Mouse (Mus musculus) heart, adult 2 months (tissue): Measurements from ENCODE around the gene Lcn8. TPM values are rescaled to one million over a fixed set of nuclear protein-coding genes. Genes with fewer than 3 reads are reported as not detected.

Source experiments
- DNase-seq, 2 experiments: peaks; one replicate each; pipeline ENCODE4 v3.0.0; 2021
- H3K27ac ChIP-seq: fragments of 200-600 bp; 2 replicates; pipeline ENCODE4 v1.8.1; 2022
- H3K27me3 ChIP-seq: fragments of 200-500 bp; 2 replicates; pipeline ENCODE4 v1.6.1; 2012; ENCODE audit warnings: mild to moderate bottlenecking, low read length, inconsistent platforms, mixed read lengths; ENCODE audit not compliant: control insufficient read depth, insufficient read depth
- H3K36me3 ChIP-seq: fragments of 200-500 bp; 2 replicates; pipeline ENCODE4 v1.6.1; 2012; ENCODE audit warnings: low read length, inconsistent platforms; ENCODE audit not compliant: control insufficient read depth, insufficient read depth
- H3K4me1 ChIP-seq: fragments of 200-500 bp; 2 replicates; pipeline ENCODE4 v1.6.1; 2011; ENCODE audit warnings: low read length; ENCODE audit not compliant: control insufficient read depth, insufficient read depth
- H3K4me3 ChIP-seq: fragments of 200-600 bp; 2 replicates; pipeline ENCODE4 v1.8.1; 2022
- H3K79me2 ChIP-seq: fragments of 200-500 bp; replicated peaks from 2 replicates; pipeline ENCODE4 v1.6.1; 2012; ENCODE audit warnings: mild to moderate bottlenecking, inconsistent platforms, low read length, moderate library complexity, mixed read lengths; ENCODE audit not compliant: control insufficient read depth, insufficient read depth
- H3K9ac ChIP-seq: fragments of 200-500 bp; 2 replicates; pipeline ENCODE4 v1.6.1; 2012; ENCODE audit warnings: low read depth, mild to moderate bottlenecking, control low read depth, inconsistent platforms, low read length, mixed read lengths
- CTCF ChIP-seq: fragments of 200-600 bp; IDR thresholded peaks from 2 replicates; pipeline ENCODE4 v1.8.1; 2022; ENCODE audit warnings: antibody characterized with exemption, mild to moderate bottlenecking, moderate library complexity
- EP300 ChIP-seq: fragments of 200-500 bp; IDR thresholded peaks from 2 replicates; pipeline ENCODE4 v1.6.1; 2011; ENCODE audit warnings: low read depth, low read length, control low read depth; ENCODE audit not compliant: insufficient read depth
- POLR2A ChIP-seq: fragments of 200-500 bp; IDR thresholded peaks from 2 replicates; pipeline ENCODE4 v1.6.1; 2011; ENCODE audit warnings: mild to moderate bottlenecking, low read depth, low read length, control low read depth; ENCODE audit not compliant: insufficient read depth
- WGBS: fragments of 180-500 bp; shearing (Covaris S2); methylation state at CpG from one replicate; pipeline ENCODE4 v1.1.7; 2018; 5-methylcytosine and 5-hydroxymethylcytosine counted together
- intact Hi-C: fragments of 180-260 bp; cut with DNase I; formaldehyde crosslinking; loops from one replicate; pipeline ENCODE4 v1.15.1; 2025
- polyA plus RNA-seq: library from polyadenylated mRNA; depleted of rRNA; stranded (reverse); fragments of >200 nt; gene quantifications from 2 replicates; pipeline ENCODE4 v1.2.3, GENCODE M21; 2012
- total RNA-seq, 2 experiments: library from RNA; stranded (reverse); gene quantifications; 2 replicates each; pipeline ENCODE4 v1.2.3; 2021

The Lcn8 gene
- total and polyA plus RNA-seq, 3 experiments: 0.20 to 1.2 (median 0.98) TPM

- TF ChIP-seq EP300 (peak; percentile 58), CTCF (no peak)
- 53% methylated on average over 8 of the region's 8 CpGs for WGBS
Measured at GRCm38 (mm10) chr2:25660279-25660678, 7.4 kb downstream of the Lcn8 start.

GRCm38 (mm10) chr2:25661245-25661970 is 8.5 kb downstream of the Lcn8 start:
- Histone ChIP-seq H3K4me3 (no peak overlapping the region), H3K36me3 (no peaks in the 10 kb centered on the region), H3K79me2 (no peaks in the 10 kb centered on the region), H3K4me1 (peaks cover 6% of the 10 kb centered on the region; the same call in 1 of the 2 replicates), H3K27ac (no peak overlapping the region), H3K9ac (no peak overlapping the region), H3K27me3 (no peaks in the 10 kb centered on the region)
- intact Hi-C loops: no loop called here
- TF ChIP-seq CTCF (no peak), EP300 (no peak), POLR2A (no peak)
- DNase-seq: no peak
- 60% methylated on average over 6 of the region's 6 CpGs for WGBS

More at GRCm38 (mm10) chr2:25660279-25660678, 7.4 kb downstream of the Lcn8 start:
- Histone ChIP-seq H3K36me3 (no peaks in the 10 kb centered on the region), H3K27me3 (no peaks in the 10 kb centered on the region), H3K27ac (peak overlapping the region; percentile 12; the same call in 1 of the 2 replicates), H3K4me3 (no peak overlapping the region), H3K4me1 (peaks cover 6% of the 10 kb centered on the region; the same call in 1 of the 2 replicates), H3K79me2 (no peaks in the 10 kb centered on the region), H3K9ac (no peak overlapping the region)
- peak in 1 of 2 experiments; percentile 45 for DNase-seq
- intact Hi-C loops: no loop called here

GRCm38 (mm10) chr2:25663511-25663910 is 10.6 kb downstream of the Lcn8 start:
- 60% methylated on average over 1 of the region's 1 CpGs for WGBS
- Histone ChIP-seq H3K4me3 (no peak overlapping the region), H3K36me3 (no peaks in the 10 kb centered on the region), H3K79me2 (no peaks in the 10 kb centered on the region), H3K9ac (no peak overlapping the region), H3K27me3 (no peaks in the 10 kb centered on the region), H3K27ac (no peak overlapping the region), H3K4me1 (peaks cover 3% of the 10 kb centered on the region; the same call in 1 of the 2 replicates)
- DNase-seq: peak; percentile 27 to 46
- peak; percentile 72 for TF ChIP-seq CTCF
- no peak for TF ChIP-seq POLR2A
- intact Hi-C loops: no loop called here

- no peak overlapping the region for H3K27ac ChIP-seq
- intact Hi-C loops: no loop called here
- WGBS: 84% methylated on average over 5 of the region's 5 CpGs
- H3K4me1 ChIP-seq: peaks cover 3% of the 10 kb centered on the region; the same call in 1 of the 2 replicates
- H3K79me2 ChIP-seq: no peaks in the 10 kb centered on the region
- no peak for TF ChIP-seq EP300
- no peaks in the 10 kb centered on the region for H3K27me3 ChIP-seq
- H3K9ac ChIP-seq: no peak overlapping the region
- no peaks in the 10 kb centered on the region for H3K36me3 ChIP-seq
- no peak for DNase-seq
- no peak overlapping the region for H3K4me3 ChIP-seq
Measured at GRCm38 (mm10) chr2:25664125-25664524, 11.2 kb downstream of the Lcn8 start.

- DNase-seq: no peak
- no peak for TF ChIP-seq CTCF
- no peak for TF ChIP-seq POLR2A
- no peak for TF ChIP-seq EP300
Measured at GRCm38 (mm10) chr2:25666516-25666915, 13.6 kb downstream of the Lcn8 start.

GRCm38 (mm10) chr2:25676486-25676885 is 23.6 kb downstream of the Lcn8 start, which contains the start of gene Lcn6:
Gene Lcn6 (plus strand): TSS chr2:25676786.
- H3K27me3 ChIP-seq: no peaks in the 10 kb centered on the region
- no peak within 1 kb of the TSS for H3K9ac ChIP-seq
- H3K4me3 ChIP-seq: no peak within 1 kb of the TSS
- H3K79me2 ChIP-seq: no peaks in the 10 kb centered on the region
- TF ChIP-seq EP300 (no peak), POLR2A (no peak), CTCF (no peak)
- intact Hi-C loops: no loop called here
- no peaks in the 10 kb centered on the region for H3K36me3 ChIP-seq
- DNase-seq: no peak
- H3K27ac ChIP-seq: no peak within 1 kb of the TSS
- no peaks in the 10 kb centered on the region for H3K4me1 ChIP-seq
- WGBS: 90% methylated on average over 3 of the region's 3 CpGs

More at GRCm38 (mm10) chr2:25666516-25666915, 13.6 kb downstream of the Lcn8 start:
- no peaks in the 10 kb centered on the region for H3K36me3 ChIP-seq
- no peak overlapping the region for H3K4me3 ChIP-seq
- intact Hi-C loops: no loop called here
- WGBS: 61% methylated on average over 1 of the region's 1 CpGs
- no peak overlapping the region for H3K27ac ChIP-seq
- H3K27me3 ChIP-seq: no peaks in the 10 kb centered on the region
- no peak overlapping the region for H3K9ac ChIP-seq
- H3K79me2 ChIP-seq: no peaks in the 10 kb centered on the region
- H3K4me1 ChIP-seq: peaks cover under 1% of the 10 kb centered on the region; the same call in 1 of the 2 replicates
